Mouse (Mus musculus): ENCODE data around the gene Etv6.

Gene Etv6

GRCm38 (mm10) chr6:134171906-134172728 lies 136.6 kb downstream of the Etv6 start:
- DNase-seq (ENCODE audit: low spot score) = no peak

GRCm38 (mm10) chr6:134173439-134173838 lies 137.9 kb downstream of the Etv6 start:
- DNase-seq (ENCODE audit: low spot score) = no peak

GRCm38 (mm10) chr6:134175059-134175458 lies 139.6 kb downstream of the Etv6 start:
- DNase-seq (ENCODE audit: low spot score) = no peak

GRCm38 (mm10) chr6:134177196-134177595 lies 141.7 kb downstream of the Etv6 start:
- no peak for DNase-seq (ENCODE audit: low spot score)

- DNase-seq (ENCODE audit: low spot score) = no peak
Measured at GRCm38 (mm10) chr6:134182301-134182948, 146.9 kb downstream of the Etv6 start.

GRCm38 (mm10) chr6:134183592-134184342 lies 148.3 kb downstream of the Etv6 start:
- no peak for DNase-seq (ENCODE audit: low spot score)

- DNase-seq (ENCODE audit: low spot score) = no peak
Measured at GRCm38 (mm10) chr6:134186286-134186903, 150.9 kb downstream of the Etv6 start.

GRCm38 (mm10) chr6:134188719-134189118 lies 153.2 kb downstream of the Etv6 start:
- no peak for DNase-seq (ENCODE audit: low spot score)

GRCm38 (mm10) chr6:134189174-134189573 lies 153.7 kb downstream of the Etv6 start:
- no peak for DNase-seq (ENCODE audit: low spot score)

- DNase-seq (ENCODE audit: low spot score) = no peak
Measured at GRCm38 (mm10) chr6:134189575-134190132, 154.2 kb downstream of the Etv6 start.

GRCm38 (mm10) chr6:134190597-134191278 lies 155.2 kb downstream of the Etv6 start:
- no peak for DNase-seq (ENCODE audit: low spot score)

GRCm38 (mm10) chr6:134192710-134193109 lies 157.2 kb downstream of the Etv6 start:
- DNase-seq (ENCODE audit: low spot score) = no peak

GRCm38 (mm10) chr6:134199895-134200294 lies 164.4 kb downstream of the Etv6 start:
- DNase-seq (ENCODE audit: low spot score) = no peak

GRCm38 (mm10) chr6:134200577-134200976 lies 165.1 kb downstream of the Etv6 start:
- no peak for DNase-seq (ENCODE audit: low spot score)

GRCm38 (mm10) chr6:134202176-134202575 lies 166.7 kb downstream of the Etv6 start:
- DNase-seq (ENCODE audit: low spot score) = no peak

- DNase-seq (ENCODE audit: low spot score) = no peak
Measured at GRCm38 (mm10) chr6:134205163-134205562, 169.7 kb downstream of the Etv6 start.

- DNase-seq (ENCODE audit: low spot score) = no peak
Measured at GRCm38 (mm10) chr6:134205726-134206125, 170.2 kb downstream of the Etv6 start.

- no peak for DNase-seq (ENCODE audit: low spot score)
Measured at GRCm38 (mm10) chr6:134206251-134206650, 170.8 kb downstream of the Etv6 start.

GRCm38 (mm10) chr6:134207391-134208179 lies 172.1 kb downstream of the Etv6 start:
- no peak for DNase-seq (ENCODE audit: low spot score)

- DNase-seq (ENCODE audit: low spot score) = no peak
Measured at GRCm38 (mm10) chr6:134208180-134208952, 172.9 kb downstream of the Etv6 start.

All from urinary bladder, postnatal 14 days (tissue).